3 mouse cellular contexts compared by ENCODE assay signal in the genomic region with DNA sequence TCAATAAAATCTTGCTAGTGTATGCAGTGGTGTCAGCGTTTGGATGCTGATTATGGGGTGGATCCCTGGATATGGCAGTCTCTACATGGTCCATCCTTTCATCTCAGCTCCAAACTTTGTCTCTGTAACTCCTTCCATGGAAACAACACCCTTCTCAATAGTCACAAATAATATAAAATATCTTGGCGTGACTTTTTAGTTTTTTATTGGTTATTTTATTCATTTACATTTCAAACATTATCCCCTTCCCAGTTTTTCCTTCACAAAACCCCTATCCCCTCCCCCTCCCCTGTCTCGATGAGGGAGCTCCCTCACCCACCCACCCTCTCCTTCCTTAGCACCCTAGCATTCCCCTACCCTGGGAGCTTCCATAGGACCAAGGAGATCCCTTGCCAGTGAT. TPM values are rescaled to one million over a fixed set of nuclear protein-coding genes. Genes with fewer than 3 reads are reported as not detected.
"Had no signal": no experiment of that assay in that cellular context is flagged by ENCODE, and none has a peak within 500 bp of the region (broad histone marks: within the 10 kb centered on the region; RNA-seq: fewer than 3 reads in every experiment).

No protein-coding gene starts in this region.

RNA-seq across cellular contexts. Expression of a gene that starts 44.9 kb away (rescaled TPM):
- total RNA-seq: heart, adult 18-20 months; heart, adult 8-10 months; heart, postnatal 25 days had no signal
